Mouse (Mus musculus) liver, postnatal 0 days (tissue): ENCODE measurements at regions not wholly inside any gene's neighbourhood (a gene's known extent, or its start where the extent isn't known, plus 50 kb on each side); places are given as distances from the start of the nearest gene placed in this dataset.

ENCODE experiments used
- CTCF ChIP-seq: sonication (generic); IDR thresholded peaks from 2 replicates; pipeline ENCODE4 v1.5.1; 2016; ENCODE audit warnings: antibody characterized with exemption, low read depth
- EP300 ChIP-seq: IDR thresholded peaks from 2 replicates; pipeline ENCODE4 v1.6.1; 2016; ENCODE audit warnings: antibody characterized with exemption, low read depth, mild to moderate bottlenecking

DNA sequence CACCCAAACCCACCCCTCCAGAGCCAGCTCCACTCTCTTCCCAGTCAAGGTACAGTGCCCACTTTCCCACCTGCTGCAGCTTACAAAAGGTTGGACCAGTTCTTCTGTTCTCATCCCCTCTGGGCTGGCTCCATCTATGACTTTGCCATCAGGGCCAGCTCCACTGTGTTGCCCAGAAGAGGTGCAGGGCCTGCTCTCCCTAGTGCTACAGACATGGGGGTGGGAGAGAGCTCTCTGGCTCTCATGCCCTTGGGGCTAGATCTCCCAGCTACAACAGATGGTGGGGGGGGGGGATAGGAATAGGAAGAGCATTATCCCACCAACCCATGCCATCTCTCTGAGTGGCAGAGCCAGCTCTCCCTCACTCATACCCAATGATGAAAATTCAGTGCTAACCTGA is 219.6 kb upstream of the G2e3 start:
- TF ChIP-seq CTCF (no peak), EP300 (no peak)
